Mouse (Mus musculus) ES-Bruce4 (cell line): Measurements from ENCODE around the gene Nlrp2.

Source experiments
- CTCF ChIP-seq: IDR thresholded peaks from one replicate; pipeline ENCODE4 v1.8.1; 2011; ENCODE audit warnings: low read depth, low read length
- EP300 ChIP-seq: IDR thresholded peaks from 2 replicates; pipeline ENCODE4 v1.6.1; 2011; ENCODE audit warnings: low read depth, low read length; ENCODE audit not compliant: insufficient read depth

DNA sequence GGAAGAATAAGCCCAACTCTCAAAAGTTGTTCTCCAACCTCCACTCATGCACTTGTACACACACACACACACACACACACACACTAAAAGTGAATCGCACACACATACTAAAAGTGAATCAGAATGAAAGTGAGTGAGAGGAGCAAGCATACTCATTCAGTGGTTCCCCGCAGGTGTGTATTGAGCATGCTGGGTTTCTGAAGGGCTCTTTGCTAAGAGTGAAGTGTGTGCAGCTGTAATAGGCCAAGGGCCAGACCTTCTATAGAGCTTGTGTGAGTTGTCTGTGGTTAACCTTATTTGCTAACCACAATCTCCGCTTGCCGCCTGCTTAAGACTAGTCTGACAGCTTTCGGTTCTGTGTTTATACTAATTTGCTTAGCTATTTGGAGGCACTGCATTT lies 12.8 kb upstream of the Nlrp2 start:
- TF ChIP-seq CTCF (no peak), EP300 (no peak)
